Mouse (Mus musculus) forebrain, embryonic 15.5 days (tissue): Measurements from ENCODE around the gene Atp11b. TPM values are rescaled to one million over a fixed set of nuclear protein-coding genes. Genes with fewer than 3 reads are reported as not detected.

ENCODE experiments used
- ATAC-seq: fragments of 200-750 bp; cut with Nextera tagmentation; replicated peaks from 2 replicates; pipeline ENCODE4 v1.8.0; 2017; ENCODE audit warnings: mild to moderate bottlenecking, moderate TSS enrichment, moderate library complexity
- H3K27ac ChIP-seq: fragments of 300-500 bp; sonication (generic); replicated peaks from 2 replicates; pipeline ENCODE4 v1.5.1; 2015; ENCODE audit warnings: mild to moderate bottlenecking, inconsistent platforms
- H3K27me3 ChIP-seq: fragments of 300-500 bp; sonication (generic); 2 replicates; pipeline ENCODE4 v1.6.1; 2015; ENCODE audit warnings: inconsistent platforms
- H3K36me3 ChIP-seq: fragments of 300-500 bp; sonication (generic); 2 replicates; pipeline ENCODE4 v1.6.1; 2015; ENCODE audit warnings: mild to moderate bottlenecking, inconsistent platforms
- H3K4me1 ChIP-seq: fragments of 300-500 bp; sonication (generic); 2 replicates; pipeline ENCODE4 v1.6.1; 2015; ENCODE audit warnings: inconsistent platforms
- H3K4me2 ChIP-seq: fragments of 300-500 bp; sonication (generic); replicated peaks from 2 replicates; pipeline ENCODE4 v1.6.1; 2015; ENCODE audit warnings: mild to moderate bottlenecking, inconsistent platforms
- H3K4me3 ChIP-seq: fragments of 300-500 bp; sonication (generic); 2 replicates; pipeline ENCODE4 v1.5.1; 2015; ENCODE audit warnings: mild to moderate bottlenecking, inconsistent platforms
- H3K9ac ChIP-seq: fragments of 300-500 bp; sonication (generic); replicated peaks from 2 replicates; pipeline ENCODE4 v1.6.1; 2015; ENCODE audit warnings: mild to moderate bottlenecking, inconsistent platforms
- H3K9me3 ChIP-seq: fragments of 300-500 bp; sonication (generic); 2 replicates; pipeline ENCODE4 v1.6.1; 2016; ENCODE audit warnings: inconsistent platforms
- WGBS: fragments of 180-500 bp; shearing (Covaris S2); methylation state at CpG from one replicate; pipeline ENCODE4 v1.1.7; 2015; ENCODE audit warnings: mixed read lengths; 5-methylcytosine and 5-hydroxymethylcytosine counted together
- polyA plus RNA-seq: library from polyadenylated mRNA; unstranded; fragments of >200 nt; fragmentation: Nextera tagmentation; extraction: Ambion mirVana; gene quantifications from 2 replicates; pipeline ENCODE4 v1.2.1, GENCODE M21; 2015

The Atp11b gene
- polyA plus RNA-seq, 1 experiment from 2014 or later = 30.9 TPM

DNA sequence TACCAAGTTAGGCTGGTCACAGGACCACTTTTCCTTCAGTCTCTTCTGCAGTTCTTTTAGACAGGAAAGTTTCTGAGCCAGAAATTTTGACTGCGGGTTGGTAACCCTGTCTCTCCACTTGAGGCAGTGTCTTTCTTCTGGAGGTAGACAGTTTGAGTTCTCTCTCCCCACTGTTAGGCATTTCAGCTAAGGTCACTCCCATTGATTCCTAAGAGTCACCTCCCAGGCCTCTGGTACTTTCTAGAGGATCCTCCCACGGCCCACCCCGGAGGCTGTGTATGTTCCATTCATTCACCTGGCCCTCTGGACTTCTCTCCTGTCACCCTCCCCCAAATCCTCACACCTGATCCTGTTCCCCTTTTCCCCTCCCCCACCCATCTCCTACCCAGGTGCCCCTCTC lies 68.1 kb downstream of the Atp11b start:
- no peaks in the 10 kb centered on the region for H3K9me3 ChIP-seq
- 92% methylated on average over 3 of the region's 3 CpGs for WGBS
- no peak for ATAC-seq

DNA sequence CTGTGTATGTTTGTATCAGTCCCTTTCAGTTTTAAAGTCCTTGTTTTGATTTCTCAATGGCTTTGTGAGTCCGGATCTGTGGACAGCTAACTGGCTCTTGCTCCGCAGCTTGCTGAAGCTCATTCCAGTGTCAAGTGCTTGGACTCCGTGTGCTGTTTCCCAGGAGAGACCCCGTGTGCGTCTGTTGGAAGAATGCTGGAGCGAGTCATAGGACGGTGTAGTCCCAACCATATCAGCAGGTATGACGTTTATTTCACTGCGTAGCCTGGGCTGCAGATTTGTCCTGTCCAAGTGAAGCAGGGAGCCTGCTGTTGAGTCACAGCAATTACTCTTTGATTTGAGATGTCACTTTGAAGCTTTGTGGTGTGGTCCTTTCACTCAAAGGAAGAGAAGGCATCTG lies 95.4 kb downstream of the Atp11b start:
- Histone ChIP-seq H3K4me1 (no peaks in the 10 kb centered on the region), H3K27ac (no peak overlapping the region), H3K9ac (no peak overlapping the region), H3K9me3 (no peaks in the 10 kb centered on the region), H3K4me3 (no peak overlapping the region), H3K27me3 (no peaks in the 10 kb centered on the region), H3K36me3 (peaks cover 9% of the 10 kb centered on the region; the same call in 1 of the 2 replicates), H3K4me2 (no peak overlapping the region)
- no peak for ATAC-seq
- 95% methylated on average over 9 of the region's 9 CpGs for WGBS

More for the DNA sequence above, 68.1 kb downstream of the Atp11b start:
- H3K4me3 ChIP-seq = no peak overlapping the region
- no peaks in the 10 kb centered on the region for H3K27me3 ChIP-seq
- H3K9ac ChIP-seq = no peak overlapping the region
- no peaks in the 10 kb centered on the region for H3K4me1 ChIP-seq
- H3K27ac ChIP-seq = no peak overlapping the region
- H3K4me2 ChIP-seq = no peak overlapping the region
- H3K36me3 ChIP-seq = peaks cover 15% of the 10 kb centered on the region; the same call in 1 of the 2 replicates

- Histone ChIP-seq H3K4me3 (no peak overlapping the region), H3K36me3 (no peaks in the 10 kb centered on the region), H3K4me2 (no peak overlapping the region), H3K27me3 (no peaks in the 10 kb centered on the region), H3K4me1 (no peaks in the 10 kb centered on the region), H3K27ac (no peak overlapping the region), H3K9ac (no peak overlapping the region), H3K9me3 (peaks cover 4% of the 10 kb centered on the region; the same call in 1 of the 2 replicates)
- no peak for ATAC-seq
Measured at GRCm38 (mm10) chr3:35883267-35883666, 129.4 kb downstream of the Atp11b start.

GRCm38 (mm10) chr3:35889531-35889930 lies 135.6 kb downstream of the Atp11b start:
- Histone ChIP-seq H3K9ac (no peak overlapping the region), H3K27ac (no peak overlapping the region), H3K4me3 (no peak overlapping the region), H3K36me3 (peaks cover 16% of the 10 kb centered on the region), H3K4me1 (no peaks in the 10 kb centered on the region), H3K4me2 (no peak overlapping the region), H3K27me3 (no peaks in the 10 kb centered on the region), H3K9me3 (no peaks in the 10 kb centered on the region)
- no peak for ATAC-seq
- 96% methylated on average over 2 of the region's 2 CpGs for WGBS

- H3K4me3 ChIP-seq = no peak overlapping the region
- H3K9ac ChIP-seq = no peak overlapping the region
- no peak overlapping the region for H3K27ac ChIP-seq
- H3K4me2 ChIP-seq = no peak overlapping the region
- no peaks in the 10 kb centered on the region for H3K4me1 ChIP-seq
- H3K27me3 ChIP-seq = no peaks in the 10 kb centered on the region
- no peaks in the 10 kb centered on the region for H3K9me3 ChIP-seq
- peaks cover 16% of the 10 kb centered on the region for H3K36me3 ChIP-seq
- ATAC-seq = no peak
- 90% methylated on average over 4 of the region's 4 CpGs for WGBS
Measured at GRCm38 (mm10) chr3:35891123-35891522, 137.2 kb downstream of the Atp11b start.

GRCm38 (mm10) chr3:35893156-35893555 lies 139.2 kb downstream of the Atp11b start:
- WGBS = 87% methylated on average over 5 of the region's 5 CpGs
- Histone ChIP-seq H3K9me3 (no peaks in the 10 kb centered on the region), H3K27ac (no peak overlapping the region), H3K27me3 (no peaks in the 10 kb centered on the region), H3K4me3 (no peak overlapping the region), H3K36me3 (peaks cover 16% of the 10 kb centered on the region), H3K4me2 (no peak overlapping the region), H3K9ac (no peak overlapping the region), H3K4me1 (no peaks in the 10 kb centered on the region)
- no peak for ATAC-seq

DNA sequence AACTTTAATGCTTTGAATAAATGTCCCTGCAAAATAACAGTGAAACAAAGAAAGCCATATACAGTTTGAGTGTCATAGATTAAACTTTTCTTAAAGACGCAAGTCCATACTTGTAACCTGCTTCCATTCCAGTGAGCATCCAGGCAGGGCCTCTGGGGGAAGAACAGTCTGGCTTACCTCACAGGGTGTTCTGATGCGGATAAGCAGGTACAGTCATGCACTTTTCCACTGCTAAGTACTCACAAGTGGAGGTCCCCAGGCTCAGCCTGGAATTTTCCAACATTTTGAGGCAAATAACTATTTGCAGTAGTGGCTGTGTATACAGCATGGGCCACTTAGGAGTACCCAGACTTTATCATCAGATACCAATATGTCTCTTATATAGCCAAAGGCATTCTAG lies 144.0 kb downstream of the Atp11b start:
- H3K36me3 ChIP-seq = peaks cover 4% of the 10 kb centered on the region; the same call in 1 of the 2 replicates
- no peak overlapping the region for H3K4me2 ChIP-seq
- H3K4me3 ChIP-seq = no peak overlapping the region
- H3K9ac ChIP-seq = no peak overlapping the region
- H3K27ac ChIP-seq = no peak overlapping the region
- no peaks in the 10 kb centered on the region for H3K27me3 ChIP-seq
- no peak for ATAC-seq
- H3K4me1 ChIP-seq = no peaks in the 10 kb centered on the region
- H3K9me3 ChIP-seq = no peaks in the 10 kb centered on the region
- 92% methylated on average over 2 of the region's 2 CpGs for WGBS

GRCm38 (mm10) chr3:35899109-35899508 lies 145.2 kb downstream of the Atp11b start:
- Histone ChIP-seq H3K4me3 (no peak overlapping the region), H3K4me1 (no peaks in the 10 kb centered on the region), H3K9ac (no peak overlapping the region), H3K27me3 (no peaks in the 10 kb centered on the region), H3K9me3 (no peaks in the 10 kb centered on the region), H3K36me3 (peaks cover 4% of the 10 kb centered on the region; the same call in 1 of the 2 replicates), H3K4me2 (no peak overlapping the region), H3K27ac (no peak overlapping the region)
- WGBS = 94% methylated on average over 3 of the region's 3 CpGs
- no peak for ATAC-seq

DNA sequence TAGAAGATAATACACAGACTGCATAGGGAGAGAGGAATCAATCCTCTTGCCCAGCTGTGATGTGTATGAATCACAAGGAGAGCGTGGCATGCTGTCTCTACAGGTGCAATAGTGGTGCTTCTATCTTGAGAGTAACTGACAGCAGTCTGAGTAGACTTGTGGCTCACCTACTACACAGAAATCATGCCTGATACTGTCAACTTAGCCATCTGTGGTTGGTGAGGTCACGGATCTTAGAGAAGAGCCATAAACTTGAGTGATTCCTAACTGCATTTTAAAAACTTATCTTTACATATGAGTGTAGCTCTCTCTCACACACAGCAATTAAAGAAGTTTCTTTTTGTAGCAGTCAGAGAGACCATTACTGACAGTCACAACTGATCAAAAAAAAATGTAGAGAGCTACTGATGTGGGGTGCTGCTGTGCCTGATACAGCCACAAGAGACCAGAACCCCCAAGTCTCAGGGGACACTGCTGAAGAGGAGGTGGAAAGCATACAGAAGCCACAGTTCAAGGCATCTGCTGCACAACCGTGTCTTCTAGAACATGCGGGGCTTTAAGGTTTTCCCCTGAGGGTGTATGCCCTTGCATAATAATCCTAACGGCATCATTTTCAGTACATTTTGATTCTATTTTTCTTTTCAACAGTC lies 146.8 kb downstream of the Atp11b start:
- Histone ChIP-seq H3K9me3 (no peaks in the 10 kb centered on the region), H3K4me3 (no peak overlapping the region), H3K4me2 (no peak overlapping the region), H3K36me3 (peaks cover 8% of the 10 kb centered on the region; the same call in 1 of the 2 replicates), H3K9ac (no peak overlapping the region), H3K27me3 (no peaks in the 10 kb centered on the region), H3K27ac (no peak overlapping the region), H3K4me1 (no peaks in the 10 kb centered on the region)
- ATAC-seq = no peak
- 93% methylated on average over 5 of the region's 5 CpGs for WGBS

Other genes starting within 250 kb of the Atp11b start
- 115 and 118 TPM in 2 replicates for gene Dcun1d1, start 183.3 kb downstream of the Atp11b start, polyA plus RNA-seq
- 30.4 and 31.9 TPM in 2 replicates for gene Mccc1, start 246.6 kb downstream of the Atp11b start, polyA plus RNA-seq